Mouse (Mus musculus): ENCODE measurements around the gene Itgb7. TPM values are rescaled to one million over a fixed set of nuclear protein-coding genes. Genes with fewer than 3 reads are reported as not detected.
"Not testable (repeated sequence)": the region's sequence is repeated elsewhere in the genome, so short reads cannot be mapped to it uniquely, and the experiment has no call there.

Itgb7 gene
- total and polyA plus RNA-seq, 3 experiments: 22.1 to 83.5 (median 26.6) TPM

DNA sequence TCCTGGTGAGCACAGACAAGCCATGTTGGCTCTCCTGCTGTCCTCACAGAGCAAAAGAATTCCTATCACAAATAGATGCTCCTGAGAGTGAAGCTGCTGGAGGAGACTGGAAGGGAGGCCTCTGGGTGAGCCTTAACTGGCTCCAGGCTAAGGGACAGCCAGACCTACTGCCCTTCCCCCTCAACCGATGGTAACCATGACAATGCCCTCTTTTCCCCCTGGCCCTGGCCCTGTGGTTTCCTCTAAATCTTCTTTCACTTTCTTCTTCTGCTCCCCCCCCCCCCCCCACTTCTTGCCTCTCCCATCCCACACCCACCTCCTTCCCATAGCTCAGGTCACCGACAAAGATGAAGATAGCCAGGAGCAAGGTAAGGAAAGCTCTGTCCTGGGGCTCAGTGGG, 2.2 kb upstream of the Itgb7 start:
- peaks cover 1% of the 10 kb centered on the region for H3K36me3 ChIP-seq (replicated peaks)
- DNase-seq (ENCODE audit: low spot score) (no peak), ATAC-seq (ENCODE audit: extremely low read depth, insufficient number of reproducible peaks, low FRiP score, poor library complexity, severe bottlenecking) (no peak)
- H3K4me1 ChIP-seq (ENCODE audit: insufficient read depth, low read depth, low read length): peaks cover 70% of the 10 kb centered on the region
- peaks cover 11% of the 10 kb centered on the region for H3K27me3 ChIP-seq (ENCODE audit: insufficient read depth, low read length)
- no peak overlapping the region; the same call in 1 of the 2 replicates for H3K4me3 ChIP-seq (ENCODE audit: low read depth, low read length)
- H3K9me3 ChIP-seq (replicated peaks): no peaks in the 10 kb centered on the region
- TF ChIP-seq GATA1 (IDR thresholded peaks at IDR 0.05; ENCODE audit: borderline replicate concordance, low read length) (no peak), CTCF (IDR thresholded peaks at IDR 0.05; ENCODE audit: low read depth, low read length) (no peak), POLR2AphosphoS5 (IDR thresholded peaks at IDR 0.05; ENCODE audit: insufficient replicate concordance, low read depth, low read length) (no peak), GATA2 (IDR thresholded peaks at IDR 0.05; ENCODE audit: borderline replicate concordance, low read depth, low read length) (no peak), TAL1 (conservative IDR thresholded peaks at IDR 0.05; ENCODE audit: low read depth, low read length) (no peak)

DNA sequence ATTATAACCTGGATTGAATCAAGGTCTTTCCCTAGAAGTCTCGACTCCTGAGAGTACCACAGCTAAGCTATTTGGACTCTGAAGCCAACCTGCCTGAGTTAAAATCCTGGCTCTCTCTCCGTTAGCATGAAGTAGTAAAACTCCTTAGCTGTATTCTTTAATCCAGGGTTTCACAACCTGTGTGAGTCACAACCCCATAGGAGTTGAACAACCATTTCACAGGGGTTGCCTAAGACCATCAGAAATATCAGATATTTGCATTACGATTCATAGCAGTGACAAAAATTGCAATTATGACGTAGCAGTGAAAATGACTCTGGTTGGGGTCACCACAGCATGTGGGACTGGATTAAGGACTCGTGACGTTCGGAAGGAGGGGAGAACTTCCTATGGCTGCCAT, 1.0 kb upstream of the Itgb7 start:
- Histone ChIP-seq H3K4me3 (ENCODE audit: low read depth, low read length) (no peak overlapping the region), H3K4me1 (ENCODE audit: insufficient read depth, low read depth, low read length) (peaks cover 80% of the 10 kb centered on the region), H3K36me3 (replicated peaks) (peaks cover 3% of the 10 kb centered on the region), H3K9me3 (replicated peaks) (no peaks in the 10 kb centered on the region), H3K27me3 (ENCODE audit: insufficient read depth, low read length) (peaks cover 6% of the 10 kb centered on the region; the same call in 1 of the 2 replicates)
- no peak for TF ChIP-seq CTCF (IDR thresholded peaks at IDR 0.05; ENCODE audit: low read depth, low read length)
- no peak for TF ChIP-seq POLR2AphosphoS5 (IDR thresholded peaks at IDR 0.05; ENCODE audit: insufficient replicate concordance, low read depth, low read length)
- TF ChIP-seq GATA1 (IDR thresholded peaks at IDR 0.05; ENCODE audit: borderline replicate concordance, low read length): no peak
- TF ChIP-seq GATA2 (IDR thresholded peaks at IDR 0.05; ENCODE audit: borderline replicate concordance, low read depth, low read length): no peak
- TF ChIP-seq TAL1 (conservative IDR thresholded peaks at IDR 0.05; ENCODE audit: low read depth, low read length): no peak
- no peak for ATAC-seq (ENCODE audit: extremely low read depth, insufficient number of reproducible peaks, low FRiP score, poor library complexity, severe bottlenecking)
- DNase-seq (ENCODE audit: low spot score): no peak

DNA sequence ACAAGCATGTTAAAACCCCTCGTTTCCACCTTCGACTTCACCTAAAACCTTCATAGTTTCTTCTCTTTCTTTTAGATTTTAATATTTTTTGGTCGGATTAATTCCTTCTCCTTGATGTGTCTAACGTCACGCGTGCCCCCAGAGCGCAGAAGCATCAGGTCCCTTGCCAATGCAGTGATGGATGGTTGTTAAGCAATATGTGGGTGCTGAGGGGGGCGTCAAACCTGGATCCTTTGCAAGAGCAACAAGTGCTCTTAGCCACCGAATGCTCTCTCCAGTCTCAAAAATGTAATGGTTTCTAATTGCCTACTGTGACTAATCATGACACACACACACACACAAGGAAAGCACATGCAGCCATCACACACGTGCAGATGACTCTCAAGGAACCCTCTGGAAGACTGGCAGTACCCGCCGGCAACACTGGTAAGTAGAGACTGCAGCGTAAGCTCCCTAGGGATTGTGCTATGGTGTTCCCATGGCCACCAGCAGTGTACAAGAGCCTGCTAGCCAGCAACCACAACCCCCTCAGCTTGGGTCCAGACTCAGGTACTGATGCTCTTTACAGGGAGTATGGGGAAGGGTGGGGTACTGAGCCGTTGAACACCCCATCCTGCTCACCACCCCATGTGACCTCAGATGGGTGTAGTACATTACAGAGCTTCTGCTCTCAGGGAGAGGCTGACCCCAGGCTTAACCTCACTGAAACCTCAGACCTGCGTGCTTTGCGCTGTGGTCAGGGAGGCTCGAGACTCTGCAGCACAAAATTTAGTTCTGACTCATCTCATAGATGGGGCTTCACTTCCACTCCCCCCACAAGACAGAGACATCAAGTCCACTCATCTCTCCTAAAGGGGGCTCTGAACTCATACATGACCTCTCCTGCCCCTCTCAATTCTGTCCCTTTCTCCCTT, 1.1 kb downstream of the Itgb7 start:
- TF ChIP-seq CTCF (IDR thresholded peaks at IDR 0.05; ENCODE audit: low read depth, low read length) (no peak), GATA2 (IDR thresholded peaks at IDR 0.05; ENCODE audit: borderline replicate concordance, low read depth, low read length) (no peak), POLR2AphosphoS5 (IDR thresholded peaks at IDR 0.05; ENCODE audit: insufficient replicate concordance, low read depth, low read length) (no peak), GATA1 (IDR thresholded peaks at IDR 0.05; ENCODE audit: borderline replicate concordance, low read length) (no peak), TAL1 (conservative IDR thresholded peaks at IDR 0.05; ENCODE audit: low read depth, low read length) (no peak)
- H3K9me3 ChIP-seq (replicated peaks): 0 out of 2 replicates have a peak, but pooled peaks cover 3% of the 10 kb centered on the region
- H3K4me1 ChIP-seq (ENCODE audit: insufficient read depth, low read depth, low read length): peaks cover 92% of the 10 kb centered on the region
- peaks cover 13% of the 10 kb centered on the region for H3K36me3 ChIP-seq (replicated peaks)
- DNase-seq (ENCODE audit: low spot score) (no peak), ATAC-seq (ENCODE audit: extremely low read depth, insufficient number of reproducible peaks, low FRiP score, poor library complexity, severe bottlenecking) (peak; percentile 45)
- peak overlapping the region; percentile 69 for H3K4me3 ChIP-seq (ENCODE audit: low read depth, low read length)
- no peaks in the 10 kb centered on the region; the same call in 1 of the 2 replicates for H3K27me3 ChIP-seq (ENCODE audit: insufficient read depth, low read length)

DNA sequence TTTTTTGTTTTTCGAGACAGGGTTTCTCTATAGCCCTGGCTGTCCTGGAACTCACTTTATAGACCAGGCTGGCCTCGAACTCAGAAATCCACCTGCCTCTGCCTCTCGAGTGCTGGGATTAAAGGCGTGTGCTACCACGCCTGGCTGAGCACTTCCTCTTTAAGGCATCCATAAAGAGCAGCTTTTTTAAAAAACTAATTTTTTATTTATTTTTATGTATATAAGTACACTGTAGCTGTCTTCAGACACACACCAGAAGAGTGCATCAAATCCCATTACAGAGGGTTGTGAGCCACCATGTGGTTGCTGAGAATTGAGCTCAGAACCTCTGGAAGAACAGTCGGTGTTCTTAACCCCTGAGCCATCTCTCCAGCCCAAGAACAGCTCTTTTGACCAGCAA, 6.1 kb downstream of the Itgb7 start:
- not testable (repeated sequence) for ATAC-seq (ENCODE audit: extremely low read depth, insufficient number of reproducible peaks, low FRiP score, poor library complexity, severe bottlenecking); H3K4me3 ChIP-seq (ENCODE audit: low read depth, low read length); DNase-seq (ENCODE audit: low spot score); H3K9me3 ChIP-seq (replicated peaks); H3K27me3 ChIP-seq (ENCODE audit: insufficient read depth, low read length)
- Histone ChIP-seq H3K36me3 (replicated peaks) (peaks cover 33% of the 10 kb centered on the region), H3K4me1 (ENCODE audit: insufficient read depth, low read depth, low read length) (peaks cover 65% of the 10 kb centered on the region)

DNA sequence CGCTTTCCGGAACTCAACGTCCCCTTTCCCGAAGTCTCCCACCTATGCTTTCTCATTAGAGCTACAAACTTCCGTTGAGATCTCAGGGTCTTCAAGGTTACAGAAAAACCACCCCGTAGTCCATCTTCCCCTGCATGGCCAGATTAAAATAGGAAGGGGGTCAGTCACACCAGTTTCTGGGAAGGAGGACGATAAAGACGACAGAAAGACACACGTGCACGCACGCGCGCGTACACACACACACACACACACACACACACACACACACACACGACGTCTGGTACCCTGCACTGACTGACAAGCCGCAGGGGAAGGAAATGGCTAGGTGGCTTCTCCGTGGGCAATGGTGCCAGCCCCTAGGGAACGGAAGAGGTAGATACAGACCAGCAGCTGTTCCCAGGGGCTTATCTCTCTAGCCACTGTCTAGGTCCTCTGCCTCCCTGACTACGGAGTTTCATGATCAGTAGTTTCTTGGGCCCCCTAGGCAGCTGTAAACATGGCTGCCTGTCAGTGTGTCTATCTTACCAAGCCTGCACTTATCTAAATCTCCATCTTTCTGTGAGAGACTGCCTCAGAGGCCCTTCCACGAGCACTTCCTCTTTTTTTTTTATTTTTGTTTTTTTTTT, 6.6 kb downstream of the Itgb7 start:
- DNase-seq (ENCODE audit: low spot score): peak; percentile 90
- H3K27me3 ChIP-seq (ENCODE audit: insufficient read depth, low read length): peaks cover 3% of the 10 kb centered on the region; the same call in 1 of the 2 replicates
- peak overlapping the region; percentile 71; the same call in 1 of the 2 replicates for H3K4me3 ChIP-seq (ENCODE audit: low read depth, low read length)
- H3K9me3 ChIP-seq (replicated peaks): 0 out of 2 replicates have a peak, but pooled peaks cover 3% of the 10 kb centered on the region
- H3K36me3 ChIP-seq (replicated peaks): peaks cover 36% of the 10 kb centered on the region
- TF ChIP-seq POLR2AphosphoS5 (IDR thresholded peaks at IDR 0.05; ENCODE audit: insufficient replicate concordance, low read depth, low read length) (no peak), TAL1 (conservative IDR thresholded peaks at IDR 0.05; ENCODE audit: low read depth, low read length) (peak; percentile 86), GATA1 (IDR thresholded peaks at IDR 0.05; ENCODE audit: borderline replicate concordance, low read length) (no peak), GATA2 (IDR thresholded peaks at IDR 0.05; ENCODE audit: borderline replicate concordance, low read depth, low read length) (no peak), CTCF (IDR thresholded peaks at IDR 0.05; ENCODE audit: low read depth, low read length) (no peak)
- H3K4me1 ChIP-seq (ENCODE audit: insufficient read depth, low read depth, low read length): peaks cover 59% of the 10 kb centered on the region
- peak; percentile 99 for ATAC-seq (ENCODE audit: extremely low read depth, insufficient number of reproducible peaks, low FRiP score, poor library complexity, severe bottlenecking)
